In genomic region chr9:51843216-51843615, GRCm38 (mm10) we compare ENCODE assay signal across 11 mouse cellular contexts.
DNase-seq lines count a peak whose midpoint lies in the region; ATAC-seq and TF ChIP-seq lines count a peak whose summit lies in the region.
"Had no signal": no experiment of that assay in that cellular context is flagged by ENCODE, and none has a peak within 500 bp of the region (broad histone marks: within the 10 kb centered on the region; RNA-seq: fewer than 3 reads in every experiment).

No protein-coding gene starts in this region.

- no peak overlapping the region for H3K4me2 ChIP-seq in forebrain, embryonic 14.5 days (ENCODE audit: low read length)
- no peak overlapping the region for H3K4me2 ChIP-seq in forebrain, embryonic 15.5 days (replicated peaks)
- no peak overlapping the region for H3K4me2 ChIP-seq in midbrain, embryonic 14.5 days (ENCODE audit: low read length)
- no peak overlapping the region for H3K4me2 ChIP-seq in midbrain, embryonic 16.5 days (ENCODE audit: low read length)
- no peak overlapping the region for H3K4me2 ChIP-seq in stomach, postnatal 0 days (replicated peaks; ENCODE audit: low read depth)
- H3K4me2 ChIP-seq: liver, embryonic 15.5 days; midbrain, embryonic 15.5 days had no signal

- H3K4me3 ChIP-seq in forebrain, embryonic 14.5 days (ENCODE audit: low read depth, low read length): no peak overlapping the region
- no peak overlapping the region for H3K4me3 ChIP-seq in forebrain, embryonic 15.5 days
- H3K4me3 ChIP-seq in midbrain, embryonic 14.5 days (replicated peaks; ENCODE audit: low read depth, low read length): no peak overlapping the region
- no peak overlapping the region for H3K4me3 ChIP-seq in midbrain, embryonic 16.5 days (ENCODE audit: low read depth, low read length)
- no peak overlapping the region for H3K4me3 ChIP-seq in gastrocnemius, adult 2 months
- H3K4me3 ChIP-seq in stomach, postnatal 0 days (ENCODE audit: low read depth, low read length): no peak overlapping the region
- H3K4me3 ChIP-seq: liver, embryonic 15.5 days; midbrain, embryonic 15.5 days had no signal

- H3K27ac ChIP-seq in forebrain, embryonic 14.5 days (ENCODE audit: low read depth, low read length): no peak overlapping the region
- no peak overlapping the region for H3K27ac ChIP-seq in forebrain, embryonic 15.5 days (replicated peaks)
- no peak overlapping the region for H3K27ac ChIP-seq in midbrain, embryonic 14.5 days (replicated peaks; ENCODE audit: low read depth, low read length)
- H3K27ac ChIP-seq in midbrain, embryonic 16.5 days (ENCODE audit: low read length): no peak overlapping the region
- no peak overlapping the region for H3K27ac ChIP-seq in gastrocnemius, adult 2 months
- H3K27ac ChIP-seq in stomach, postnatal 0 days (replicated peaks): no peak overlapping the region
- H3K27ac ChIP-seq: kidney, postnatal 0 days; liver, embryonic 15.5 days; midbrain, embryonic 15.5 days had no signal

- no peak for TF ChIP-seq CTCF in gastrocnemius, adult 2 months (IDR thresholded peaks at IDR 0.05)
- no peak for TF ChIP-seq CTCF in stomach, postnatal 0 days (IDR thresholded peaks at IDR 0.05; ENCODE audit: low read depth)

- H3K9ac ChIP-seq in forebrain, embryonic 14.5 days (ENCODE audit: low read length): no peak overlapping the region
- no peak overlapping the region for H3K9ac ChIP-seq in forebrain, embryonic 15.5 days (replicated peaks)
- no peak overlapping the region for H3K9ac ChIP-seq in midbrain, embryonic 14.5 days (replicated peaks; ENCODE audit: low read length)
- no peak overlapping the region for H3K9ac ChIP-seq in midbrain, embryonic 16.5 days (ENCODE audit: low read depth, low read length)
- H3K9ac ChIP-seq in stomach, postnatal 0 days (ENCODE audit: low read length): no peak overlapping the region
- H3K9ac ChIP-seq: liver, embryonic 15.5 days; midbrain, embryonic 15.5 days had no signal

- no peak for ATAC-seq in forebrain, embryonic 14.5 days
- ATAC-seq in forebrain, embryonic 15.5 days (replicated peaks): no peak
- ATAC-seq in midbrain, embryonic 14.5 days (ENCODE audit: low FRiP score, low TSS enrichment): no peak
- no peak for ATAC-seq in midbrain, embryonic 16.5 days
- no peak for ATAC-seq in stomach, postnatal 0 days (ENCODE audit: low FRiP score, low TSS enrichment)
- ATAC-seq: midbrain, embryonic 15.5 days had no signal

- DNase-seq in forebrain, embryonic 14.5 days (ENCODE audit: low spot score): peak; percentile 32
- peak; percentile 38 for DNase-seq in midbrain, embryonic 14.5 days
- peak; percentile 65 for DNase-seq in adrenal gland, postnatal 25 days
- DNase-seq in ovary, postnatal 14 days (ENCODE audit: low spot score): peak; percentile 27
- DNase-seq in gastrocnemius, adult 2 months: no peak
- no peak for DNase-seq in stomach, postnatal 0 days (ENCODE audit: low spot score)

- no peaks in the 10 kb centered on the region for H3K36me3 ChIP-seq in forebrain, embryonic 14.5 days (ENCODE audit: control insufficient read depth, insufficient read depth, low read length)
- H3K36me3 ChIP-seq in forebrain, embryonic 15.5 days: no peaks in the 10 kb centered on the region
- no peaks in the 10 kb centered on the region; the same call in 1 of the 2 replicates for H3K36me3 ChIP-seq in midbrain, embryonic 14.5 days (ENCODE audit: control insufficient read depth, insufficient read depth, low read length)
- H3K36me3 ChIP-seq in midbrain, embryonic 16.5 days (ENCODE audit: control insufficient read depth, insufficient read depth, low read length): peaks cover 4% of the 10 kb centered on the region; the same call in 1 of the 2 replicates
- H3K36me3 ChIP-seq in stomach, postnatal 0 days (ENCODE audit: control insufficient read depth, insufficient read depth, low read length): no peaks in the 10 kb centered on the region
- H3K36me3 ChIP-seq: liver, embryonic 15.5 days had no signal

- no peaks in the 10 kb centered on the region for H3K9me3 ChIP-seq in forebrain, embryonic 14.5 days (replicated peaks; ENCODE audit: control insufficient read depth, low read length)
- no peaks in the 10 kb centered on the region for H3K9me3 ChIP-seq in forebrain, embryonic 15.5 days
- no peaks in the 10 kb centered on the region for H3K9me3 ChIP-seq in midbrain, embryonic 14.5 days (ENCODE audit: control insufficient read depth, low read length)
- no peaks in the 10 kb centered on the region for H3K9me3 ChIP-seq in midbrain, embryonic 16.5 days (replicated peaks; ENCODE audit: control insufficient read depth, low read length, poor library complexity, severe bottlenecking)
- no peaks in the 10 kb centered on the region for H3K9me3 ChIP-seq in stomach, postnatal 0 days (ENCODE audit: control insufficient read depth, low read length)
- H3K9me3 ChIP-seq: liver, embryonic 15.5 days; midbrain, embryonic 15.5 days had no signal

- WGBS in forebrain, embryonic 14.5 days: 28% methylated on average over 4 of the region's 4 CpGs
- WGBS in forebrain, embryonic 15.5 days: 22% methylated on average over 4 of the region's 4 CpGs
- WGBS in midbrain, embryonic 14.5 days: 56% methylated on average over 4 of the region's 4 CpGs
- WGBS in midbrain, embryonic 16.5 days: 46% methylated on average over 4 of the region's 4 CpGs
- 38% methylated on average over 4 of the region's 4 CpGs for WGBS in stomach, postnatal 0 days

- H3K27me3 ChIP-seq in forebrain, embryonic 14.5 days (replicated peaks; ENCODE audit: control insufficient read depth, insufficient read depth, low read length): no peaks in the 10 kb centered on the region
- no peaks in the 10 kb centered on the region for H3K27me3 ChIP-seq in forebrain, embryonic 15.5 days
- no peaks in the 10 kb centered on the region for H3K27me3 ChIP-seq in midbrain, embryonic 14.5 days (ENCODE audit: control insufficient read depth, insufficient read depth, low read length)
- H3K27me3 ChIP-seq in midbrain, embryonic 16.5 days (ENCODE audit: control insufficient read depth, insufficient read depth, low read depth, low read length): no peaks in the 10 kb centered on the region
- H3K27me3 ChIP-seq in stomach, postnatal 0 days (ENCODE audit: control insufficient read depth, insufficient read depth, low read length): no peaks in the 10 kb centered on the region
- H3K27me3 ChIP-seq: liver, embryonic 15.5 days; midbrain, embryonic 15.5 days had no signal

- intact Hi-C loops in gastrocnemius, adult 2 months (cut with DNase I): no loop called here

- H3K4me1 ChIP-seq in forebrain, embryonic 14.5 days (ENCODE audit: control insufficient read depth, insufficient read depth, low read length): no peaks in the 10 kb centered on the region
- H3K4me1 ChIP-seq in forebrain, embryonic 15.5 days: peaks cover 6% of the 10 kb centered on the region; the same call in 1 of the 2 replicates
- no peaks in the 10 kb centered on the region for H3K4me1 ChIP-seq in midbrain, embryonic 14.5 days (ENCODE audit: control insufficient read depth, insufficient read depth, low read length)
- H3K4me1 ChIP-seq in midbrain, embryonic 16.5 days (ENCODE audit: control insufficient read depth, insufficient read depth, low read length): no peaks in the 10 kb centered on the region
- H3K4me1 ChIP-seq in stomach, postnatal 0 days (replicated peaks; ENCODE audit: control insufficient read depth, insufficient read depth): no peaks in the 10 kb centered on the region
- H3K4me1 ChIP-seq: liver, embryonic 15.5 days; midbrain, embryonic 15.5 days had no signal

- no peak for TF ChIP-seq EP300 in stomach, postnatal 0 days (optimal IDR thresholded peaks at IDR 0.05)

Comparison
In these comparisons a context has a peak if more than half of its experiments do, and no peak if none do; other contexts are left out.
1. DNase-seq: peak in forebrain, embryonic 14.5 days (single experiment), midbrain, embryonic 14.5 days (single experiment), adrenal gland, postnatal 25 days (single experiment) and ovary, postnatal 14 days (single experiment); none in gastrocnemius, adult 2 months (single experiment) and stomach, postnatal 0 days (single experiment).